In the genomic region with DNA sequence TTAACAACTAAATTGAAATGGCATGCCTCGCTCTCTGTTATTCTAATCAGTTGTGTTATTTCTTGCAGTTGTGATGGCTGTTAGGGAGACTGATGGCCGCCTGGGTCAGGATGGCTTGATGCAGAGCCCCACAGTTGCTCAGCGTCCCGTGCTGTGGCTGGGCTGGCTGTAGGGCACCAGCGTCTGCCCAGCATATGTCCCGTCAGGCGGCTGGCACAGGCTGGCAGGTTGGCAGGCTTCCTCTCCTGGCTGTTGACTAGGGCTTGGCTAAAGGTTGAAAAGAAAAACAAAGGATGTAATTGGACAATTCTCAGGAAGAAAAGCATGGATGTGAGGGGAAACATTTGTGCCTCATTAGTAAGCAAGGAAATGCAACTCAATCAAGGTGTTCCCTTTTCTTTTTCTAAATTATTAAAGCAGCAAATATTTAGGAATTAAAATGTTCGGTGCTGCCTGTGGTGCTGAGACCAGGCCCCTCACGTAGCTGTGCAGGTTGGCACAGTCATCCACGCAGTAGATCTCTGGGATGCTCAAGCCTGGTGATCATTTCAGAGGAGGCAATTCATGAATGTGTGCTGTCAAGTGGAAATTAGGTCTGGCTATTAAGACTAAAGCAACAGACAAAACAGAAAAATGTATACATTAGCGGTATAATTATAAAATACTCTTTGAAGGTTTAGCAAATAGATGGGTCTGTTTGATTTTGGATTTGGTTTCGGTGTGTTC, we compare ENCODE assay signal across 10 mouse cellular contexts. TPM values are rescaled to one million over a fixed set of nuclear protein-coding genes. Genes with fewer than 3 reads are reported as not detected.
DNase-seq lines count a peak whose midpoint lies in the region; ATAC-seq and TF ChIP-seq lines count a peak whose summit lies in the region.
"Had no signal": no experiment of that assay in that cellular context is flagged by ENCODE, and none has a peak within 500 bp of the region (broad histone marks: within the 10 kb centered on the region; RNA-seq: fewer than 3 reads in every experiment).

No protein-coding gene starts in this region.

- no peak overlapping the region for H3K9ac ChIP-seq in forebrain, embryonic 16.5 days (replicated peaks; ENCODE audit: low read depth, low read length)

- TF ChIP-seq CTCF in kidney, adult 2 months (conservative IDR thresholded peaks at IDR 0.05; ENCODE audit: insufficient read depth, insufficient read length, low read depth, low read length): no peak

- H3K27me3 ChIP-seq in forebrain, embryonic 16.5 days (replicated peaks; ENCODE audit: control insufficient read depth, insufficient read depth, low read length): no peaks in the 10 kb centered on the region
- H3K27me3 ChIP-seq in kidney, adult 2 months (replicated peaks; ENCODE audit: control insufficient read depth, insufficient read depth, low read length): no peaks in the 10 kb centered on the region

- peak; percentile 35 for DNase-seq in gastrocnemius, adult 18-20 months (ENCODE audit: low spot score)
- DNase-seq in gastrocnemius, postnatal 36 days: no peak
- peak; percentile 51 for DNase-seq in right cerebral cortex, adult 18-20 months
- no peak for DNase-seq in right cerebral cortex, postnatal 14 days
- peak; percentile 61 to 84 for DNase-seq in layer of hippocampus, postnatal 14 days (ENCODE audit: low spot score in 2 of 2)
- no peak for DNase-seq in kidney, adult 2 months
- DNase-seq: lung, postnatal 10 days; thymus, adult 18-20 months had no signal

- intact Hi-C loops in gastrocnemius, postnatal 36 days (cut with DNase I): loop anchor here (10.0 kb wide), 1 partner anchor 376 kb away; no protein-coding TSS in a partner anchor

- peaks cover 4% of the 10 kb centered on the region; the same call in 1 of the 2 replicates for H3K36me3 ChIP-seq in forebrain, embryonic 16.5 days (ENCODE audit: control insufficient read depth, insufficient read depth)
- H3K36me3 ChIP-seq in kidney, adult 2 months (ENCODE audit: control insufficient read depth, insufficient read depth, low read length): no peaks in the 10 kb centered on the region

- WGBS in forebrain, embryonic 16.5 days: 48% methylated on average over 12 of the region's 12 CpGs
- 90% methylated on average over 12 of the region's 12 CpGs for WGBS in kidney, adult 2 months

- peaks cover 25% of the 10 kb centered on the region for H3K4me1 ChIP-seq in forebrain, embryonic 16.5 days (replicated peaks; ENCODE audit: control insufficient read depth, insufficient read depth, low read length)
- H3K4me1 ChIP-seq in kidney, adult 2 months (ENCODE audit: control insufficient read depth, insufficient read depth, low read length): no peaks in the 10 kb centered on the region

- no peak overlapping the region for H3K4me2 ChIP-seq in forebrain, embryonic 16.5 days (ENCODE audit: low read length)

- peak overlapping the region; percentile 60 for H3K27ac ChIP-seq in forebrain, embryonic 16.5 days (ENCODE audit: low read length)
- no peak overlapping the region for H3K27ac ChIP-seq in kidney, adult 2 months (ENCODE audit: insufficient read depth, low read depth, low read length)

- no peaks in the 10 kb centered on the region for H3K9me3 ChIP-seq in forebrain, embryonic 16.5 days (ENCODE audit: control insufficient read depth, low read length)

- peak; percentile 88 for ATAC-seq in forebrain, embryonic 16.5 days
- no peak for ATAC-seq in megakaryocyte-erythroid progenitor cell, adult 5-6 weeks (replicated peaks; ENCODE audit: low FRiP score, low TSS enrichment, poor library complexity, severe bottlenecking)

- H3K4me3 ChIP-seq in forebrain, embryonic 16.5 days (replicated peaks; ENCODE audit: low read length): no peak overlapping the region
- no peak overlapping the region for H3K4me3 ChIP-seq in kidney, adult 2 months (ENCODE audit: insufficient read depth, low read depth, low read length)

- no peak for TF ChIP-seq POLR2A in kidney, adult 2 months (IDR thresholded peaks at IDR 0.05; ENCODE audit: low read depth, low read length)

RNA-seq across cellular contexts. Expression of gene Ruvbl1, which starts 25.6 kb away (rescaled TPM):
- total RNA-seq in gastrocnemius, adult 18-20 months (2021): 10 to 100 TPM; 21.9 to 23.9 TPM
- total RNA-seq in gastrocnemius, postnatal 36 days (2021): 10 to 100 TPM; 19.4 to 19.7 TPM
- 133 and 146 TPM in 2 replicates for polyA plus RNA-seq in forebrain, embryonic 16.5 days (2015; fragmentation: Nextera tagmentation; extraction: Ambion mirVana)
- 10 to 100 TPM; 35.9 to 36.6 TPM for total RNA-seq in layer of hippocampus, postnatal 14 days (2021)
- 21.4 and 22.9 TPM in 2 replicates for polyA plus RNA-seq in kidney, adult 2 months (2012; rRNA removed)
- total RNA-seq in megakaryocyte-erythroid progenitor cell, adult 5-6 weeks (2014; fragmentation: Nextera tagmentation): 117 TPM in 2 replicates
- 289 and 308 TPM in 2 replicates for total RNA-seq in megakaryocyte-erythroid progenitor cell, adult 5-6 weeks (2017)

RNA-seq across cellular contexts. Expression of gene Sec61a1, which starts 27.9 kb away (rescaled TPM):
- total RNA-seq in gastrocnemius, adult 18-20 months (2021): 10 to 100 TPM; 13.9 to 16.2 TPM
- total RNA-seq in gastrocnemius, postnatal 36 days (2021): 10 to 100 TPM; 18.5 to 20.2 TPM
- polyA plus RNA-seq in forebrain, embryonic 16.5 days (2015; fragmentation: Nextera tagmentation; extraction: Ambion mirVana): 170 and 178 TPM in 2 replicates
- total RNA-seq in layer of hippocampus, postnatal 14 days (2021): 100 to 1,000 TPM; 122 to 130 TPM
- 146 and 187 TPM in 2 replicates for polyA plus RNA-seq in kidney, adult 2 months (2012; rRNA removed)
- total RNA-seq in megakaryocyte-erythroid progenitor cell, adult 5-6 weeks (2014; fragmentation: Nextera tagmentation): 93.0 and 138 TPM in 2 replicates
- 101 and 113 TPM in 2 replicates for total RNA-seq in megakaryocyte-erythroid progenitor cell, adult 5-6 weeks (2017)

RNA-seq across cellular contexts. Expression of gene Eefsec, which starts 44.5 kb away (rescaled TPM):
- total RNA-seq in gastrocnemius, adult 18-20 months (2021): 1 to 10 TPM; 7.1 to 7.6 TPM
- 1 to 10 TPM; 6.8 TPM for total RNA-seq in gastrocnemius, postnatal 36 days (2021)
- 29.4 and 30.8 TPM in 2 replicates for polyA plus RNA-seq in forebrain, embryonic 16.5 days (2015; fragmentation: Nextera tagmentation; extraction: Ambion mirVana)
- 10 to 100 TPM; 21.4 to 23.5 TPM for total RNA-seq in layer of hippocampus, postnatal 14 days (2021)
- 32.5 and 38.7 TPM in 2 replicates for polyA plus RNA-seq in kidney, adult 2 months (2012; rRNA removed)
- total RNA-seq in megakaryocyte-erythroid progenitor cell, adult 5-6 weeks (2014; fragmentation: Nextera tagmentation): 31.6 and 38.6 TPM in 2 replicates
- total RNA-seq in megakaryocyte-erythroid progenitor cell, adult 5-6 weeks (2017): 14.2 and 23.2 TPM in 2 replicates

Comparison
In these comparisons a context has a peak if more than half of its experiments do, and no peak if none do; other contexts are left out.
1. DNase-seq: peak in gastrocnemius, adult 18-20 months (single experiment), right cerebral cortex, adult 18-20 months (single experiment) and layer of hippocampus, postnatal 14 days (2 of 2); none in gastrocnemius, postnatal 36 days (0 of 2), right cerebral cortex, postnatal 14 days (single experiment) and kidney, adult 2 months (single experiment).
2. RNA of gene Sec61a1, which starts 27.9 kb away (total RNA-seq): 122 to 130 TPM in layer of hippocampus, postnatal 14 days and 93.0 to 138 TPM in megakaryocyte-erythroid progenitor cell, adult 5-6 weeks; 18.5 to 20.2 TPM in gastrocnemius, postnatal 36 days and 13.9 to 16.2 TPM in gastrocnemius, adult 18-20 months; every median in the first group is over 4 times any median in the second.